Mouse (Mus musculus) ES-Bruce4 (cell line): ENCODE data around the gene Sp2.

Source experiments
- CTCF ChIP-seq: IDR thresholded peaks from one replicate; pipeline ENCODE4 v1.8.1; 2011; ENCODE audit warnings: low read depth, low read length
- POLR2A ChIP-seq: IDR thresholded peaks from one replicate; pipeline ENCODE4 v1.8.1; 2011; ENCODE audit warnings: low read length; ENCODE audit not compliant: insufficient read depth

GRCm38 (mm10) chr11:97003170-97003569, 20.4 kb upstream of the Sp2 start:
- no peak for TF ChIP-seq POLR2A
- TF ChIP-seq CTCF: no peak
